Mouse (Mus musculus) Muller cell, postnatal 12 days (primary cell): Measurements from ENCODE around the gene Mettl17.
A peak's percentile ranks its signal among the peaks of the same experiment; 100 is the strongest.
"Not testable (repeated sequence)": the region's sequence is repeated elsewhere in the genome, so short reads cannot be mapped to it uniquely, and the experiment has no call there.

Source experiments
- DNase-seq: peaks from one replicate; pipeline ENCODE4 v3.0.0-alpha.2; 2015; ENCODE audit errors: inconsistent ontology term

The Mettl17 gene

DNA sequence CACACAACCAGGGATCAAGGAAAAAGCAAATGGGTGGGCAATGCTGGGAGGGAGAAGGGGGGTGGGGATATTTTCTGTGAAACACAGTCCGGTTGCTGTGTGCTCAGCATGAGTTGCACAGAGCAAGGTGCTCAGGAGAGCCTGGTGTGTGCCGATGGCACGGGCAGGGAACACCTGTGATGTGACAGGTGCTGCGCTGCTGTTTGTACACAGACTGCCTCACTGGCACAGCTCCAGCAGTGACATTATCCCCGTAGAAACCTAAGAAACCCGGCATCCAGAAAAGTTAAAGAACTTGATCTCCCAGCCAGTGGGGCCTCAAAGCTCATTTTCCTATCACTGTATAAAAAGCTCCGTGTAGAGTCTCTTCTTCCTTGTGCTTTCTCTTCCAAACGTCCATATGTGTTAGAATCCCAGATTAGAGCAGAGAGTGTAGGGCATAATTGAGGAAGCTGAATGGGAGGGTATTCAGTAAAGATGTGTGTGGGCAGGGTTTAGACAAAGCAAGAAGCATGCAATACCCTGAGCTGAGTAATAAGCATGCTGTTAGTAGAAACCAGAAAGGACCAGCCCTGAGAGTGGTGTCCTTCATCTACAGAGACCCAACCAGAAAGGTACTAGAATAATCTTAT is 12.0 kb downstream of the Mettl17 start:
- no peak for DNase-seq

DNA sequence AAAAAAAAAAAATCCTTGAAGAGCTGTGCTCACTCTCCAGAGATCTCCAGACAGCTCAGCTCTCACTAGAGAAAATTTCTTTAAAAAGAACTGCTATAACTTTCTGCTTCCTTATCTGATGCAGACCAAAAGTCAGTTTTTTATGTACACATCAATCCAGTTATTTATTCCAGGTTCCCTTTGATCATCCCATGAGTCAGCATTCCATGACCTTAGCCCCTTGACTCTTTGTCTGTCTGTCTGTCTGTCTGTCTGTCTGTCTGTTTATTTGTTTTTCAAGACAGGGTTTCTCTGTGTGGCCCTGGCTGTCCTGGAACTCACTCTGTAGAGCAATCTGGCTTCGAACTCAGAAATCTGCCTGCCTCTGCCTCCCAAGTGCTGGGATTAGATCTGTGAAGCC is 14.7 kb downstream of the Mettl17 start:
- no peak for DNase-seq

DNA sequence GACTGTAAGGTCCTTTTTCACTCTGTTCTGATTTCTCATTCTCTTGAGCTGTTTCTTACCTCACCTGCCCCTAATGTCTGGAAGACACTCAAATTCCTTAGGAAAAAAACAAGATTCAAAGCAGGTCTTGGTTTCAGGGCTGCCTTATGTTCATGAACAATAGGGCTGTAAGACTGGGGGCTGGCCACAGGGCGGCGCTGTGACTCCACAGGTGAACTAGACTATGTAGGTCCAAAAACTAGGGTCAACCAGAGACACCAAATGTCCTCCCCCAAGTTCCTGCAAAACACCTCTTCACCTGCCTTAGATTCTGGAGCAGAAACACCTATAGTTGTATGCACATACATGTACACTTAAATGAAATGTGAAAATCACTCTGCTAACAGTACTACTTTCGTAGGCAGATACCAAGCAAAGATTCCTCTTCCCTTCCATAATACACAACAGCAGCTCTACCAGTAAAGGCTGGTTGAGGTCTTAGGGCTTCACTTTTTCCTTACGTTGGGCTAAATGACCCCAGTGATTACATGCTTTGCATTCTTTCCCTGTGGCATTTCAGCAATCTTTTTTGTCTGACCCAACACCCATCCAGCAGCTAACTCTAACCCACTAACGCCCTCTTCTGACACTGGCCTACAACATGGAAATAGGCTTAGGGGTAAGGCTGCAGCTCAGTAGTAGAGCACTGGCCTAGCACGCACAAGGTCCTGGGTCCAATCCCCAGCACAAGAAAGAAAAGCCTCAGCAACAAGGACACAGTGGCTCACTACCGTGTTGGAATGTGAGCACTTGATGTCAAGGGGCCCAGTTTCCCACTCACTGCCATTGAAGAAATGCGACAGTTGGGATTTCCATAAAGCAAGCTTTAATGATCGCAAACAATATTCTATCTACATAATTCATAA is 18.4 kb downstream of the Mettl17 start:
- DNase-seq, result peak; percentile 78

DNA sequence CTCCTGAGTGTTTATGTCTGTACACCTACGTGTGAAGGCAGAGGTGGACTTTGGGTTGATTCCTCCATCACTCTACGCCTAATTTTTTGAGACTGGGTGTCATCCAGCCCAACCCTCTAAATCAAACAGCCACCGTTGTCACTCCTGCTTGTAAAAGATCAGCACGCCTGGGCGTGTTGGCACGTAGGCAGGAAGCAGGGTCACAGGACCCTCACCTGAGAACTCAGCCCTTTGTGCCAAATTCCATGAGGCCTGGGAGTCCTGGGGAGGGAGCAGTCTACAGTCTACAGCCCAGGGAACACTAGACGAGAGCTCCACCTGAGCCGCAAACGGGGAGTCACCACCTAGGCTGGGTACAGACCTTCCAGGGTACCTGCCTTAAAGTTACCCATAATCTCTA is 19.1 kb downstream of the Mettl17 start:
- no peak for DNase-seq

DNA sequence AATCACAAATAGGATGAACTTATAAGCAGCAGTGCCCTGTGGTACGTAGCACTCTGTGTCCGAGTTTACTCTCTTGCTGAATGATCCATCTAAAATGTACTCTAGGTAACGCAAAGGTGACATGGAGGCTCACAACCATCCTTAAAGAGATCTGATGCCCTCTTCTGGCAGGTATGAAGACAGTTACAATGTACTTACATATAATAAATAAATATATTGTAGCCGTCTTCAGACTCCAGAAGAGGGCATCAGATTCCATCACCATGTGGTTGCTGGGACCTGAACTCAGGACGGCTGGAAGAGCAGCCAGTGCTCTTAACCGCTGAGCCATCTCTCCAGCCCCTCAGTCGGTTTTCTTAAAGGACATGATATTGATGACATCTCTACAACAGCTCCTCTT is 20.1 kb downstream of the Mettl17 start:
- DNase-seq, result no peak

DNA sequence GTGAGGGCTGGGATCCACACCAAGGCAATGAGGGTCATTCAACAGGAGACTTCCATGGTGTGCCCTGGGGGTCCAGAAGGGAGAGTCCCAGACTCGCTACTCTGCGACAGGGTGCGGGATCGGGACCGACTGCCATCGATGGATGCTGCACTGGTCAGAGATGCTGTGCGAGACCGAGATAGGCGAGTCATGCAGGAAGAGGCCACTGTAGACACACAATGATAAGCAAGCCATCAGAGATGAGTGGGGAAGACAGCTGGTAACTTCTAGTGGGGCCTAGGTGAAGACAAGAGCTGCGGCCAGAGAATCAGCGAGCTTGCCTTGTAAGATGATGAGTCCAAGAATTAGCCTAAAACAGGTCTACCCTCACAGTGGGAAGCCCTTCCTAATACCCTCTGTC is 21.5 kb downstream of the Mettl17 start:
- DNase-seq, result no peak

DNA sequence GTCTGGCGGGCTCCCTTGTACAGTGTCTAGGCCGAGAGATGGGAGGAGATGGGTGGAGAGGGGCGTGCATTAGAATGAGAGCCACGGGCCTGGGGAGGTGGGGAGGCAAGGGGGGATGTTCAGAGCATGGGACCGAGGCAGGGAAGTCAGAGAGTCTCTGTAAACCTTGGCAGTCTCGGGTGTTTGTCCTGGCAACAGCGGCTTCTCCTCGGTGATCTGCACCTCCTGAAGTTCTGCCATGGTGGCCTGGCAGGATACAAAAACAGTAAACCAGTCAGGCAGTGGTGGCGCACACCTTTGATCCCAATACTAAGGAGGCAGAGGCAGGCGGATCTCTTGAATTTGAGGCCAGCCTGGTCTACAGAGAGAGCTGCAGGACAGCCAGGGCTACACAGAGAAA is 26.7 kb downstream of the Mettl17 start:
- DNase-seq, result no peak

DNA sequence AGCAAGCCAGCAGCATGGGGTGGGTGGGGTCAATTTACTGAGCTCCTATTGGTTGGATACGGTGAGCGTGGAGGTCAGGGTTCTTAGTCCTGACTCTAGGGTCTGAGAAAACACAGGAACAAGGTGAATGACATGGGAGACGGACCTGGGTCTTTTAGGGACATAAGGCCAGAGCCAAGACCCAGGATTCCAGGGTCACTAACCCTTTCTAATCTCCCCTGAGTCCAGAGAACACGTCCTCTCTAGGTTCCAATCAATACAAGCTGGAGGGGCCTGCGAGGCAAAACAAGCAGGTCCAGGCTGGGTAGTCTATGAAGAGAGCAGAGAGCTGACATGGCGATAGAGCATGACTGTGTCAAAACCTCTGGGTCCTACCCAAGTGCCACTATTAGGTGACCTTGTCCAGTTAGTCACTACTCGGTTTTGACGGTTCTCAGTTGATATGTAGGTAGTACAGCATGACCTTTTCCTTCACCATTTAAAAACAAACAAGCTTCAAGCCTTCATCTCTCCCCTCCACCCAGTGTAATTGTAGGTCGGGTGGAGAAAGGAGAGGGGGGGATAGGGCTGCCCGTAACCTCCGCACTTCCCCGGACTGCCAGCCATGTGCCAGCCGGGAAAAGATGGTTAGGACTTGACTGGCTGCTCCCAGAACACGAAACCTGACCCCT is 27.9 kb downstream of the Mettl17 start:
- DNase-seq, result no peak

DNA sequence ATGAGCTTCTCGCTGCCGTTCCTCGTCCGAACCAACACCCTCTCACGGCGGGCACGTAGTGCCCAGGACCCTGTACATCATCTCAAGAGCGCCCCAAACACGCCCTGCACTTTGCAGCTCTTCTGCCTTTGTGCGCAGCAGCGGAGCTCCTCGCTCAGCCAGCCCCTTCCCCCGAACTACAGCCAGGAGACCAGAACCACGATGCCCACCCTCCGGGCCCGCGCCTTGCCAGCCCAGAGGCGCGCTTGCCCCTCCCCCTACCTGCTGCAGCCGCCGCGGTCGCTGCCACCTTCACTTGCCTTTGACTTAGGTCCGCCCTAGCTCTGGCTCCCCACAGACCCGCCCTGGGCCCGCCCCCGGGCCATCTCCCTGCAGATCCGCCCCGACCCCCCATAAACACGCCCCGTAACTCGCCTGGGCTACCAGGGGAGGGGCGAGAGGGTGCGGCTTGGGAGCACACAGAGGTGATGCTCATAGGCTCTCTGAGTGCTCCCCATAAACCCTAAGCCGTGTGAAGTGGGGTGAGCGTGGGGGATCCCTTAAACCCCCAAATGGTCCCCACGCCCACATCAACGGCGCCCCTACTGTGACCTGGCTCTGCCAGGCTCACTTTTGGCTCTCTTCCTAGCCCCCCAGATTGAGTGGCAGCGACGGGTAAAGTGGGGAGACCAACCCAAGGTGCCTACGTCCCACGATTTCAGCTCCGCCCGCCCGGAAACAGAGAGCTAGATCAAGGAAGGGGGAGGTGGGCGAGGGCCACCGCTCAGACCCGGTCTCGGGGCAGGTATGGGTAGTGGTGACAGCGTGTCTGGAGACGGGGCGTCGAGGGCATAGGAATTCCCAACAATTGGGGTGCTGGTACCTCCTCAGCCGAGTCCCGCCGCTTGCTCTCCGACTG is 28.7 kb downstream of the Mettl17 start:
- peak; percentile 75 for DNase-seq

DNA sequence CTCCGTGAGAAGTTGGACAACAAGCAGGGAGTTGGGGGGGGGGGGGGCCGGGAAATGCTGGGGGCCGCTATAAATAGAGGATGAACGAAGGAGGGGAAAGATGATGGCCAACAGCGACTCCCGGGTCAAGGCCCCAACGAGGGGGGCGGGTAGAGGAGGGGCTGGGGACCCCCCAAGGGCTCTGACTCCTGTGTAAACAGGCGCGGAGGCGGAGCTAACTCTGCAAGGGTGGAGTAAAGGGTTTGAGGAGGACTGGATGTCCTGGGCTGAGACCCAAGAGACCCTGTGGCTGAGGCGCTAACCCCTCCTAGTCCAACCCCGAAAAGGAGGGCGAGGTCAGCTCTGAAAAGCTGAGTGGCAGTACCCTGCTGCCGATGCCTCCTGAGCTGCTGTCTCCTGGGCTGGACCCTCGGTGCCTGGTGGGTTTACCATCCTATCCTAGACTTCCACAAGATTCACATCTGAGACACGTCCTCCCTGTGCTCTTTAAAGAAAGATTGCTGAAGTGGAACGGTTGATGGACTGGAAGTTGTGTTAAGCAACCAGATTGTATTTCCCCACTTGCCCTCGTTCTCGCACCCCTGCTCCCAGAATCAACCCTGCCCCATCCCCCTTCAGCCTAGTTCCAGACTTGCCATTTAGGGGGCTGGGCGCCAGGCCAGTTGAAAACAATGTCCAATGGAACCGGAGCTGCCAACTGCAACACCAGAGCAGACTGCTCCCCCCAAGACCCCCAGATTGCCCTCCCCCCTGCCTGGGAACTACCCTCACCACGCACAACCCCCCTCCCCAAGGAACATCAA is 29.5 kb downstream of the Mettl17 start, which contains the start of gene Ndrg2:
Ndrg2 (minus strand) TSS at position 199 of the 803 bp plus-strand sequence.
- DNase-seq, result peak; percentile 35

DNA sequence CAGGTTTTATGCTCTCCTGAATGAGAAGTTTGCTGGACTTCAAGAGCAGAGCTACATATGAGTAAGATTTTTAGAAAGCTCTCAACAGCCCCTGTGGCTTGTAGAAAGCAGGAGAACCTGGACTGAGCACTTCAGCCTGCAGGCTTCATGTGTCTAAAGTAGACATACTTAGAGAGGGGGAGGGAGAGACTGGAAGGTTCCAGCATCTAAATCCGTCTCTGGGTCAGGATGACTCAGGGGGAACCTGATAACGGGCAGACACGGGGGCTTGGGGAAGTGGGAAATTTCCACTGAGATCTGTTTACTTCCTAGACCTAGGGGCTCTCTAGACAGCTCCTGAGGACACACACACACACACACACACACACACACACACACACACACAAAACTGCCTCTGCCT is 30.4 kb downstream of the Mettl17 start:
- no peak for DNase-seq

DNA sequence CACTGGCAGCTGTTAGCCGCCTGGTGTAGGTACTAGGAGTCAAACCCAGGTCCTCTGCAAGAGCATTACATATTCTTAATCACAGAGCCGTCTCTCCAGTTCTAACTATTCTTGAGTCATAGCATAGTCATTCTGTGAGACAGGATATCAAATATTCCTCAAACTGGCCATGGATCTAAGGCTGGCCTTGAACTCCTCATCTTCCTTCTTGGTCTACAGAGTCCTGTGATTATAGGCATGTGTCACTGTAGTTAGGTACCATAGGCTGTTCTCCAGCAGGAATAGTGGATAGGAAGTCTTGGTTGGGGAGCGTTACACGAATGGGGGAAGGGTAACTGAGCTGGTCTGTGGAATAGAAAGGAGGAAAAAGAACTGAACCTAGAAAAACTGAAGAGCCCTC is 31.9 kb downstream of the Mettl17 start:
- DNase-seq, result no peak

DNA sequence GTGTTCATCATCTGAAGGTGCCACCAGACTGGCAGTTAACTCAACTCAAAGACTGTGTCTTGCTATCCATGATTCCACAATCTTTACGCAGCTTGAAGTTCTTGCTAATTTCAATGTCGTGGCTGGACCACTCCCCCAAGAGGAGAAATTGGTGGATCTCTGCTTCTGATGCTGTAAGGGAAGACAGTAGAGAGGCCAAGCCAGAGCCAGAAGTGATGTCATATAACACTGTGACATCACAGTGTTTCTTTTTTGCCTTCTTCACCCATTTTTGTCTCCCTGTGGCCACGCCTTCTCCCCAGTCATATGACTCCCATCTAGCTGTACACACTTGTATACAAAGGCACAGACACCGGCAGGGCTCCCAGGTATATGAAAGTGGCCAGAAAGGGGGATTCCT is 33.5 kb downstream of the Mettl17 start, which contains the start of gene Tppp2:
Tppp2 (plus strand) TSS at position 301 of the 400 bp plus-strand sequence.
- DNase-seq, result no peak

DNA sequence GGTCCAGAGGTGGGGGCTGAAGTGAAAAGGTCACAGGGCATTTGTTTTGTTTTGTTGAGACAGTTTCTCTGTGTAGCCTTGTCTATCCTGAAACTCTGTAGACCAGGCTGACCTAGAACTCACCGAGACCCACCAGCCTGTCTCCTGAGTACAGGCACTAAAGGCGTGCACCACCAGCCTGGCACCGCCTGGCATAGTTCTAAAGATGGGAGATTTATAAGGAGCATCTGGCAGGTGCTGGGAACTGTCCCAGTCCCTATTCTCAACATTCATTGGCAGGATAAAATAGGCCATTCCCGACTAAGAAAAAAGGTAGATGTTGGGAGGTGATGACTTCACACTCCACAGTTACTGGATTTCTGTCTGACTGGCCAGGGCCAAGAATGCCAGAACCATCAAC is 34.3 kb downstream of the Mettl17 start:
- no peak for DNase-seq

DNA sequence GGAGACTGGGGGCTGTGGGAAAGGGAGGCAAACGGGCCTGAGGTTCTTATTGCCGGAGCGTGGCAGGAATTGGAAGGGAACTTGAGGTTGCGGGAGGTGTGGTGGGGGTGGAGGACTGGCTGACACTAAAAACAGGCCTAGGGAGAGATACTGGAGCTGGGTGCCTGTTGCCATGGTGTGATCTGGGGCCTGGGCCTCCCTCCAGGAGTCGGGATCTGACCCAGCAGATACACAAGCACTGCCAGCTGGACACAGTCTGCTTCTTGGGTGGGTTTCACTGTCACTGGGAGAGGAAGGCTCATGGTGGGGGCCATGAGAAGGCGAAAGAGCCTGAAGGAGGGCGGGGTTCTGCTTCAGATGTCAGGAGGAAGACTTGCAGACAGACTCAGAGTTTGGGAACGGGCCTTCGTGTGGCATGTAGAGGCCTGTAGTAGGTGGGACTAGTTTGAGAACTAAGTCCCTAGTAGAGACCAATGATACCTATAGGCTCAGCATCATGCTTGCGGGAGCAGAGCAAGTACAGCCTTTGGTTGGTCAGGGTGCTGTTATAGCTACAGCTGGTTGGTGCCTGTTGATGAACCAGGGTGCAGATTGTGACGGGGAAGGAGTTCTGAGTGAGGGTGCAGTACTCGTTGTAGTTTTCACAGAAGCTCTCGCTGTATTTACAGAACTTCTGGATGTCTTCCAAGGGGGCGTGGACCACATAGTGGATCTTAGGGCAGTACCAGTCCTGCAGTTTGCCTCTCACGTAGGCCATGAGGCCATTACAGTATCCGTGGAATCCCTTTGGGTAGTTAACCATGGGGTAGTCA is 37.3 kb downstream of the Mettl17 start:
- DNase-seq, result no peak

DNA sequence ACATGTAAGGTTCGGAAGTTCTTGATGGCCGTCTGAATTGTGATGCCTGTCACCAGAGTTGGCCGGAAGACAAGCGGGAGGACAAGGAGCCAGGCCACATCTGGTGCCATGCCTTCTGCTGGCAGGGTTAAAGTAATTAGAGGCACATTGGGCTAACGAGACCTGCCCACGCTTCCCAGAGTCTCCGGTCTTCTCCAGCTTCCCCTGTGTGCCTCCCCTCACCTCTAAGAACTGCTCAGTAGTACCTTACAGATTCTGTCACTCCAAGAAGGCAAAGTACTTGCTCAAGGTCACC is 37.9 kb downstream of the Mettl17 start, which contains the start of gene Rnase13:
Rnase13 (minus strand) TSS at position 203 of the 295 bp plus-strand sequence.
- DNase-seq, result no peak

DNA sequence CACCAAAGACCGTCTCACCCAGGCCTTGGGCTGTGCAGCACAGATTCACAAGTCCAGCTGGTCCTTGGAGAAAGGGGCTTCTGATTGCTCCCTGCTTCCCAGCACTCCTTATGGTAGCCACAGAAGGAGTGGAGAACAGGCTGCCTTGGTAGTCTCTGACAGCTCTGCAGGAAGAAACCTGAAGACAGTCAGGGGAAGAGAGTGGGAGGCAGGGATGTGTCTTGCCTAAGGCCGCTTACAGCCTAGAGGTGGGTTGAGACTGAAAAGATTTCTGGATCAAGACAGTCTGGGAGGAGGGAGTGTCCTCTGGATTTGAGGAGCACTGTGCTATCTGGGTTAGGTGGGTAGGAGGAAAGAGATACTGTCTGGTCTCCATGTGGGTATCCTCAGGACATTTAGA is 38.3 kb downstream of the Mettl17 start:
- no peak for DNase-seq

DNA sequence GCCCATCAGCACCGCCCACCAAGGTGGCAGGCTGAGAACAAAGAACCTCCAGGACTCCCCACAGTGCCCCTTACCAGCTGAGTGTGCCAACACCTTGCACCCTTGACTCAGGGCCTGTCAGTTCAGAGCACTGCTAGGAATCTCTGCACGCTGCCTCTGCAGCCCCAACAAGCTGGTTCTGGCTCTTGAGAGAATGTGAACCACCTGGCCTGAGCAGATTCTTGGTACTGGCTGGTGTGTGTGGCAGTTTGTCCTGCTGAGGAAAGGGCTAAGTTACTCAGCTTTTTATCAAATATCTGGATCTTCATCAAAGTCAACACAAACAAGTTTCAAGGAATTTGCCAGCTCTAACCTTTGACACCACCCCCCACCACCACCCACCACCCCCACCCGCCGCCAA is 38.9 kb downstream of the Mettl17 start:
- no peak for DNase-seq

DNA sequence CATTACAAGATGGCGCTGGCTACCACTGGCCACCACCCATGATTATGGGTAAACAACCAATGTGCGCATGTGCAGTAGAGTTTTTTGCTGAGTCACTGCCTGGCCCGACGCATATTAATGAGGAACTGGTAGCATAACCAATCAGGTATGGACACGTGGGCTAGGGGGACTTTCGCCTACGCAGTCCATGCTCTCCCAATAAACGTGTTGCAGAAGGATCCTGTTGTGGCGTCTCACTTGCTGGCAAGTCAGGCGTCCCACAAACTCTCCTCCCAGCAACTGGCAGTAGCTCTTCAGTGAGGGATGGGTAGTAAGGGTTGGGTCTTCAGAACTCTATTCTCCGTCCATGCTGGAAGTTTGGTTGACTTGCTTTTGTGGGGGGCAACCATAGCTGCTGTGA is 42.3 kb downstream of the Mettl17 start:
- not testable (repeated sequence) for DNase-seq
